ENCODE assay signal across 8 mouse cellular contexts in the genomic region with DNA sequence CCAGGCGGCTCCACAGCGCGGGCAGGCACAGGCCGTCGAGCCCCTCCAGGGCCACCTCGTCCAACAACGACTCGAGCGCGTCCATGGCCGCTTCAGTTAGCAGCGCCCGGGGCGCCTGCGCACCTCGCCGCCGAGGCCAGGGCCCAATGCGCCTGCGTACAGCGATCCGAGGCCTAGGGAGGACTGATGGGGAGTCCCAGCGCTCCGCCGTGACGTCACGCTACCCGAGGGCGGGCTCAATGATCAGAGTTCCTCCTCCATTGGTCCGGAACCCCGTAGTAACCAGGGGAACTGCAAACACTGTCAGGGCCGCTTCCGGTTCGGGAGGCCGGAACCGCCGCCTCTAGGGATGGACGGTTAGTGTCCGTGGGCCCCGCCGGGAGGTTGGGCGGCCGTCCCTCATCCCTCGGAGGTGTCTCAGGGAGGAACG. TPM values are rescaled to one million over a fixed set of nuclear protein-coding genes. Genes with fewer than 3 reads are reported as not detected.
A peak's percentile ranks its signal among the peaks of the same experiment; 100 is the strongest.
DNase-seq lines count a peak whose midpoint lies in the region; ATAC-seq lines count a peak whose summit lies in the region.

TSS of gene Gtf3c1 (minus strand) at position 188 of the 430 bp plus-strand sequence.
TSS of gene D430042O09Rik (plus strand) at position 296 of the 430 bp plus-strand sequence.

- H3K4me2 ChIP-seq in kidney, embryonic 15.5 days: peak within 1 kb of the TSS; percentile 80

- peak; percentile 98 for ATAC-seq in erythroblast, adult 5-6 weeks (replicated peaks; ENCODE audit: low FRiP score, poor library complexity, severe bottlenecking)
- peak; percentile 98 for ATAC-seq in kidney, embryonic 15.5 days (replicated peaks; ENCODE audit: low FRiP score)
- peak; percentile 99 for ATAC-seq in monocyte, adult 5-6 weeks (replicated peaks; ENCODE audit: insufficient number of reproducible peaks, low FRiP score, low TSS enrichment, poor library complexity, severe bottlenecking)

- H3K9me3 ChIP-seq in heart, embryonic 10.5 days: no peaks in the 10 kb centered on the region
- H3K9me3 ChIP-seq in kidney, embryonic 15.5 days (replicated peaks): no peaks in the 10 kb centered on the region

- H3K4me1 ChIP-seq in heart, embryonic 10.5 days: peaks cover 31% of the 10 kb centered on the region
- peaks cover 34% of the 10 kb centered on the region for H3K4me1 ChIP-seq in kidney, embryonic 15.5 days

- H3K4me3 ChIP-seq in heart, embryonic 10.5 days: peak within 1 kb of the TSS; percentile 93
- H3K4me3 ChIP-seq in kidney, embryonic 15.5 days (replicated peaks): peak within 1 kb of the TSS; percentile 92

- peak within 1 kb of the TSS; percentile 98 for H3K27ac ChIP-seq in heart, embryonic 10.5 days
- peak within 1 kb of the TSS; percentile 97 for H3K27ac ChIP-seq in kidney, embryonic 15.5 days

- H3K27me3 ChIP-seq in heart, embryonic 10.5 days (ENCODE audit: insufficient read depth, poor library complexity, severe bottlenecking): no peaks in the 10 kb centered on the region
- H3K27me3 ChIP-seq in kidney, embryonic 15.5 days: no peaks in the 10 kb centered on the region

- under 1% methylated on average over 45 of the region's 45 CpGs for WGBS in heart, embryonic 10.5 days
- WGBS in kidney, embryonic 15.5 days: under 1% methylated on average over 45 of the region's 45 CpGs

- H3K36me3 ChIP-seq in heart, embryonic 10.5 days: peaks cover 16% of the 10 kb centered on the region
- H3K36me3 ChIP-seq in kidney, embryonic 15.5 days: peaks cover 18% of the 10 kb centered on the region

- H3K9ac ChIP-seq in kidney, embryonic 15.5 days: peak within 1 kb of the TSS; percentile 93

- peak; percentile 100 for DNase-seq in B cell, adult 2 months
- DNase-seq in brain, adult 2 months (ENCODE audit: low read depth, low spot score): peak; percentile 100
- peak; percentile 100 for DNase-seq in heart, embryonic 10.5 days (ENCODE audit: low spot score)
- peak; percentile 99 for DNase-seq in liver
- peak; percentile 100 for DNase-seq in spleen, postnatal 4 days (ENCODE audit: low spot score in 2 of 2)

RNA-seq across cellular contexts. Expression of gene Gtf3c1, which starts in this region (rescaled TPM):
- 5.2 and 10.2 TPM in 2 replicates for total RNA-seq in erythroblast, adult 5-6 weeks (2015; ENCODE audit: low replicate concordance)
- 8.9 and 15.8 TPM in 2 replicates for total RNA-seq in erythroblast, adult 5-6 weeks (2017; ENCODE audit: low replicate concordance)
- 36.2 and 43.6 TPM in 2 replicates for polyA plus RNA-seq in heart, embryonic 10.5 days (2016; fragmentation: Nextera tagmentation; extraction: Ambion mirVana)
- polyA plus RNA-seq in kidney, embryonic 15.5 days (2015; fragmentation: Nextera tagmentation; extraction: Ambion mirVana): 28.2 and 30.6 TPM in 2 replicates
- 24.3 to 36.0 TPM (median 28.8 TPM) in 3 replicates for total RNA-seq in monocyte, adult 5-6 weeks (2017)

RNA-seq across cellular contexts. Expression of gene D430042O09Rik, which starts in this region (rescaled TPM):
- 1.7 and 1.9 TPM in 2 replicates for total RNA-seq in erythroblast, adult 5-6 weeks (2015; ENCODE audit: low replicate concordance)
- 4.0 and 4.1 TPM in 2 replicates for total RNA-seq in erythroblast, adult 5-6 weeks (2017; ENCODE audit: low replicate concordance)
- 9.2 and 11.1 TPM in 2 replicates for polyA plus RNA-seq in heart, embryonic 10.5 days (2016; fragmentation: Nextera tagmentation; extraction: Ambion mirVana)
- 9.3 and 10.1 TPM in 2 replicates for polyA plus RNA-seq in kidney, embryonic 15.5 days (2015; fragmentation: Nextera tagmentation; extraction: Ambion mirVana)
- total RNA-seq in monocyte, adult 5-6 weeks (2017): 10.9 to 14.0 TPM (median 12.3 TPM) in 3 replicates

Comparison
In these comparisons a context has a peak if more than half of its experiments do, and no peak if none do; other contexts are left out.
1. Peak in every context shown above with its lines: DNase-seq, ATAC-seq, H3K4me3 ChIP-seq and H3K27ac ChIP-seq.